Mouse (Mus musculus) testis, postnatal 14 days (tissue): Measurements from ENCODE around the gene Selenof.
"Not testable (repeated sequence)": the region's sequence is repeated elsewhere in the genome, so short reads cannot be mapped to it uniquely, and the experiment has no call there.

Source experiments
- DNase-seq: peaks from one replicate; pipeline ENCODE4 v3.0.0; 2021; ENCODE audit warnings: low spot score

Selenof gene

GRCm38 (mm10) chr3:144602819-144603218 is 32.7 kb downstream of the Selenof start:
- DNase-seq = no peak

- DNase-seq = no peak
Measured at GRCm38 (mm10) chr3:144603558-144603957, 33.5 kb downstream of the Selenof start.

GRCm38 (mm10) chr3:144604205-144604604 is 34.1 kb downstream of the Selenof start:
- no peak for DNase-seq

- not testable (repeated sequence) for DNase-seq
Measured at GRCm38 (mm10) chr3:144605811-144606210, 35.7 kb downstream of the Selenof start.

GRCm38 (mm10) chr3:144606449-144606848 is 36.3 kb downstream of the Selenof start:
- no peak for DNase-seq

- DNase-seq = no peak
Measured at GRCm38 (mm10) chr3:144608090-144608489, 38.0 kb downstream of the Selenof start.

- DNase-seq = no peak
Measured at GRCm38 (mm10) chr3:144610759-144611158, 40.7 kb downstream of the Selenof start.

- DNase-seq = no peak
Measured at GRCm38 (mm10) chr3:144611626-144612271, 41.6 kb downstream of the Selenof start.

- no peak for DNase-seq
Measured at GRCm38 (mm10) chr3:144612382-144612781, 42.3 kb downstream of the Selenof start.

- no peak for DNase-seq
Measured at GRCm38 (mm10) chr3:144614277-144614676, 44.2 kb downstream of the Selenof start.

GRCm38 (mm10) chr3:144614698-144615097 is 44.6 kb downstream of the Selenof start:
- DNase-seq = no peak

- no peak for DNase-seq
Measured at GRCm38 (mm10) chr3:144615459-144615858, 45.4 kb downstream of the Selenof start.

- DNase-seq = peak; percentile 60
Measured at GRCm38 (mm10) chr3:144616654-144617425, 46.7 kb downstream of the Selenof start.

GRCm38 (mm10) chr3:144617633-144618180 is 47.6 kb downstream of the Selenof start:
- no peak for DNase-seq

- no peak for DNase-seq
Measured at GRCm38 (mm10) chr3:144622930-144623612, 53.0 kb downstream of the Selenof start.

GRCm38 (mm10) chr3:144625691-144626090 is 55.6 kb downstream of the Selenof start:
- DNase-seq = no peak

- no peak for DNase-seq
Measured at GRCm38 (mm10) chr3:144628005-144628914, 58.2 kb downstream of the Selenof start.

- no peak for DNase-seq
Measured at GRCm38 (mm10) chr3:144628915-144629230, 58.8 kb downstream of the Selenof start.

GRCm38 (mm10) chr3:144635236-144635635 is 65.1 kb downstream of the Selenof start:
- no peak for DNase-seq

- DNase-seq = no peak
Measured at GRCm38 (mm10) chr3:144638110-144638509, 68.0 kb downstream of the Selenof start.

- no peak for DNase-seq
Measured at GRCm38 (mm10) chr3:144639387-144639786, 69.3 kb downstream of the Selenof start.

- no peak for DNase-seq
Measured at GRCm38 (mm10) chr3:144640033-144640432, 69.9 kb downstream of the Selenof start.
